Mouse (Mus musculus) heart, embryonic 10.5 days (tissue): ENCODE measurements around the gene Pamr1. TPM values are rescaled to one million over a fixed set of nuclear protein-coding genes. Genes with fewer than 3 reads are reported as not detected.
A peak's percentile ranks its signal among the peaks of the same experiment; 100 is the strongest.

Source experiments
- DNase-seq: peaks from one replicate; pipeline ENCODE4 v3.0.0-alpha.2; 2017; ENCODE audit warnings: low spot score
- H3K27ac ChIP-seq: fragments of 300-500 bp; sonication (generic); 2 replicates; pipeline ENCODE4 v1.5.1; 2016; ENCODE audit warnings: mild to moderate bottlenecking
- H3K27me3 ChIP-seq: fragments of 300-500 bp; sonication (generic); 2 replicates; pipeline ENCODE4 v1.6.1; 2016; ENCODE audit warnings: mild to moderate bottlenecking; ENCODE audit not compliant: poor library complexity, insufficient read depth, severe bottlenecking
- H3K36me3 ChIP-seq: fragments of 300-500 bp; sonication (generic); 2 replicates; pipeline ENCODE4 v1.6.1; 2016; ENCODE audit warnings: mild to moderate bottlenecking, moderate library complexity
- H3K4me1 ChIP-seq: fragments of 300-500 bp; sonication (generic); 2 replicates; pipeline ENCODE4 v1.6.1; 2016; ENCODE audit warnings: mild to moderate bottlenecking
- H3K4me3 ChIP-seq: fragments of 300-500 bp; sonication (generic); 2 replicates; pipeline ENCODE4 v1.5.1; 2016; ENCODE audit warnings: mild to moderate bottlenecking, moderate library complexity
- H3K9me3 ChIP-seq: fragments of 300-500 bp; sonication (generic); 2 replicates; pipeline ENCODE4 v1.6.1; 2016; ENCODE audit warnings: mild to moderate bottlenecking, moderate library complexity
- WGBS: fragments of 180-500 bp; shearing (Covaris S2); methylation state at CpG from one replicate; pipeline ENCODE4 v1.1.7; 2016; 5-methylcytosine and 5-hydroxymethylcytosine counted together
- polyA plus RNA-seq: library from polyadenylated mRNA; unstranded; fragments of >200 nt; fragmentation: Nextera tagmentation; extraction: Ambion mirVana; gene quantifications from 2 replicates; pipeline ENCODE4 v1.2.1, GENCODE M21; 2016

Gene Pamr1
- polyA plus RNA-seq, 1 experiment from 2014 or later, result 1.9 TPM

DNA sequence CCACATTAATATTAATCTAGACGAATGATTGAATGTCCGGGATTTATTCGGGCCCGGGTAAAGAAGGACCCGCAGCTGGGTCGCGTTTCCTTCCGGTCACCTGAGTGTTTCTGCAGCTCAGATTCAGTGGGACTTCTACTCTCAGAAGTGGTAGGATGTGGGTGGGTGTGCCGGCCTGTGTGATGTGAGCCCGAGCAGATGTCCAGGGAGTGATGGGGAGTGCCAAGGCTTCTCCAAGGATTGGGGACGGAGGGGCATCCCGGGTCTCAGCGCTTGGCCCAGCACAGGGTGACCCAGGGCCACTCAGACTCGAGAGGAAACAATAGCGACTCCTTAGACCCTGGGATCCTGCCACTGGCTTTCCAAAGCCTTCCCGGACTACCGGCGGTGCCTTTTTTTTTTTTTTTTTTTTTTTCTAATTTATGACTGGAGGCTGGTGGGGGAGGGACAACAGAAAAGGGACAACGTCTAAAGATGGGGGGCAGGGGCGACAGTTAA, 108.4 kb downstream of the Pamr1 start, which contains the start of gene Slc1a2:
TSS of gene Slc1a2 (plus strand) at position 497 of the 498 bp plus-strand sequence.
- under 1% methylated on average over 20 of the region's 20 CpGs for WGBS
- H3K4me3 ChIP-seq, result peak within 1 kb of the TSS; percentile 85
- peaks cover 24% of the 10 kb centered on the region for H3K4me1 ChIP-seq
- no peak for DNase-seq
- no peaks in the 10 kb centered on the region for H3K9me3 ChIP-seq
- no peaks in the 10 kb centered on the region for H3K36me3 ChIP-seq
- H3K27ac ChIP-seq, result peak within 1 kb of the TSS; percentile 82
- peaks cover 45% of the 10 kb centered on the region for H3K27me3 ChIP-seq

GRCm38 (mm10) chr2:102658661-102659520, 109.1 kb downstream of the Pamr1 start:
- Histone ChIP-seq H3K27ac (peak overlapping the region; percentile 82), H3K4me3 (peak overlapping the region; percentile 85), H3K4me1 (peaks cover 27% of the 10 kb centered on the region), H3K36me3 (no peaks in the 10 kb centered on the region), H3K9me3 (no peaks in the 10 kb centered on the region), H3K27me3 (peaks cover 45% of the 10 kb centered on the region)
- WGBS, result under 1% methylated on average over 80 of the region's 80 CpGs
- peak; percentile 78 for DNase-seq

- H3K27ac ChIP-seq, result no peak overlapping the region
- H3K4me1 ChIP-seq, result peaks cover 27% of the 10 kb centered on the region
- WGBS, result under 1% methylated on average over 10 of the region's 10 CpGs
- H3K27me3 ChIP-seq, result peaks cover 45% of the 10 kb centered on the region
- H3K9me3 ChIP-seq, result no peaks in the 10 kb centered on the region
- H3K4me3 ChIP-seq, result peak overlapping the region; percentile 85
- no peak for DNase-seq
- H3K36me3 ChIP-seq, result no peaks in the 10 kb centered on the region
These were observed 109.7 kb downstream of the Pamr1 start for GRCm38 (mm10) chr2:102659521-102659830.

GRCm38 (mm10) chr2:102661052-102661451, 111.2 kb downstream of the Pamr1 start:
- Histone ChIP-seq H3K4me3 (no peak overlapping the region), H3K36me3 (no peaks in the 10 kb centered on the region), H3K9me3 (no peaks in the 10 kb centered on the region), H3K27ac (no peak overlapping the region), H3K27me3 (peaks cover 43% of the 10 kb centered on the region), H3K4me1 (peaks cover 27% of the 10 kb centered on the region)
- DNase-seq, result no peak
- WGBS, result 40% methylated on average over 2 of the region's 2 CpGs

DNA sequence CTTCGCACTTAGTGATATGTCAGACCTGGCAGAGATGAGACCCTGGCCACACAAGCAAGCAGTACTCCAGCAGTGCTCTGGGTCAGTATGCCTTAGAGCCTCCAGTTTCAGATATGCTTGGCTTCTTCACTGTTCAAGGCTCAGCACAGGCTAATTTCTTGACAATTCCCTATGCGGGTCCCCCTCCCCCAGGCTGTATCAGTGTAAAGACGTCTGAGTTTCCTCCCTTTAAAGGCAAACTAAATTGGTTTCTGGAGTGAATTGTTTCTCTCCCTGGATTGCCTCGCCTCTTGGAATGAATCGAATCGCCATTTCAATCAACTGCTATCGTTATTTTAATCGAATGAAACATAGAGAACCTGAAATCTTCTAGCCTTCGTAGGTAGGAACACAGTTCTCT, 113.1 kb downstream of the Pamr1 start:
- no peak overlapping the region for H3K27ac ChIP-seq
- H3K4me1 ChIP-seq, result peaks cover 24% of the 10 kb centered on the region
- H3K9me3 ChIP-seq, result no peaks in the 10 kb centered on the region
- no peaks in the 10 kb centered on the region for H3K36me3 ChIP-seq
- no peak overlapping the region for H3K4me3 ChIP-seq
- no peak for DNase-seq
- WGBS, result 61% methylated on average over 9 of the region's 9 CpGs
- H3K27me3 ChIP-seq, result peaks cover 31% of the 10 kb centered on the region

DNA sequence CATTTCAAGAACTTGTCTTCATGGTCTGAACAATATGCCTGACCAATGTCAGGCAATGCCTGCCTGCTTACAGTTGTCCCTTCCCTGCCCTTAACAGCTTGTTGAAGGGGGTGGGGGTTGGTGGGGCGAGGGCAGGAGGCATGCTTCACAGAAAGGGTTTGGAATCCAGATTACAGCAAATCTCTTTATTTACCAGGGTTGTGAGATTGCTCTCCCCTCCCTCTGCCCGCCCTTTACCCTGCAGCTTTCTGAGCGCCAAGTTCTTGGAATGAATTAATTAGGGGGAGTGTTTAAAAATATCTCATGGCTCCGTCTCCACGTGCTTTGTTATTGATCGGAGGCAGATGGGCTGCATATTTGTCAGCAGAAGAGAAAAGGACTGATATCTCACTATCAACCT, 113.5 kb downstream of the Pamr1 start:
- no peak overlapping the region for H3K4me3 ChIP-seq
- DNase-seq, result no peak
- WGBS, result 21% methylated on average over 6 of the region's 6 CpGs
- H3K36me3 ChIP-seq, result no peaks in the 10 kb centered on the region
- peaks cover 19% of the 10 kb centered on the region for H3K4me1 ChIP-seq
- no peak overlapping the region for H3K27ac ChIP-seq
- peaks cover 26% of the 10 kb centered on the region for H3K27me3 ChIP-seq
- H3K9me3 ChIP-seq, result no peaks in the 10 kb centered on the region

- H3K36me3 ChIP-seq, result no peaks in the 10 kb centered on the region
- H3K4me3 ChIP-seq, result no peak overlapping the region
- H3K4me1 ChIP-seq, result peaks cover 17% of the 10 kb centered on the region
- no peaks in the 10 kb centered on the region for H3K9me3 ChIP-seq
- no peak overlapping the region for H3K27ac ChIP-seq
- H3K27me3 ChIP-seq, result peaks cover 23% of the 10 kb centered on the region
- 66% methylated on average over 3 of the region's 3 CpGs for WGBS
- DNase-seq, result no peak
These were observed 114.1 kb downstream of the Pamr1 start for GRCm38 (mm10) chr2:102663865-102664264.

GRCm38 (mm10) chr2:102667981-102668380, 118.2 kb downstream of the Pamr1 start:
- peak; percentile 19 for DNase-seq
- H3K9me3 ChIP-seq, result no peaks in the 10 kb centered on the region
- no peaks in the 10 kb centered on the region for H3K27me3 ChIP-seq
- no peak overlapping the region for H3K4me3 ChIP-seq
- 62% methylated on average over 6 of the region's 6 CpGs for WGBS
- peaks cover 5% of the 10 kb centered on the region for H3K4me1 ChIP-seq
- no peak overlapping the region for H3K27ac ChIP-seq
- no peaks in the 10 kb centered on the region for H3K36me3 ChIP-seq

DNA sequence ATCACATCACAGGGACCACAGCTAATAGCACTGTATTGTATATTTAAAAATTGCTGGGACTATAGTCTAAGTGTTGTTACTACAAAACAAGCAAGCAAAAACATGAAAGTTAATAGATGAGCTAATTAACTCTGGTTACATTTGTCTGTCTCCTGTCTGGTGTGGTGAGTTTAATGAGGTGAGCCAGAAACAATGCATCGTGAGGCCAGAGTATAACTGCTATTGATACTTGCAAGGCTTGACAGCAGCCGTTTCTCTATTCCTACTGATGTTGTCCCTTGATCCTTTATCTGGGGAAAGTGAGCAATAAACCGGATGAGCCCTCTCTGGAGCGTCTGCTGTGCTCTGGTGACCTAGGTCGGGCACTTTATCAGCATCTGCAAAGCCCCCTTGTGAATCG, 119.8 kb downstream of the Pamr1 start:
- Histone ChIP-seq H3K4me3 (no peak overlapping the region), H3K9me3 (no peaks in the 10 kb centered on the region), H3K27ac (no peak overlapping the region), H3K36me3 (no peaks in the 10 kb centered on the region), H3K27me3 (no peaks in the 10 kb centered on the region), H3K4me1 (no peaks in the 10 kb centered on the region)
- WGBS, result 30% methylated on average over 6 of the region's 6 CpGs
- DNase-seq, result no peak

- Histone ChIP-seq H3K27me3 (no peaks in the 10 kb centered on the region), H3K4me3 (no peak overlapping the region), H3K27ac (no peak overlapping the region), H3K4me1 (no peaks in the 10 kb centered on the region), H3K9me3 (no peaks in the 10 kb centered on the region), H3K36me3 (no peaks in the 10 kb centered on the region)
- WGBS, result 71% methylated on average over 2 of the region's 2 CpGs
- no peak for DNase-seq
These were observed 124.8 kb downstream of the Pamr1 start for GRCm38 (mm10) chr2:102674582-102674981.

GRCm38 (mm10) chr2:102675275-102675674, 125.5 kb downstream of the Pamr1 start:
- 64% methylated on average over 6 of the region's 6 CpGs for WGBS
- Histone ChIP-seq H3K36me3 (no peaks in the 10 kb centered on the region), H3K4me1 (no peaks in the 10 kb centered on the region), H3K27ac (no peak overlapping the region), H3K9me3 (no peaks in the 10 kb centered on the region), H3K4me3 (no peak overlapping the region), H3K27me3 (no peaks in the 10 kb centered on the region)
- peak; percentile 75 for DNase-seq

GRCm38 (mm10) chr2:102676716-102677312, 127.0 kb downstream of the Pamr1 start:
- DNase-seq, result no peak
- Histone ChIP-seq H3K9me3 (no peaks in the 10 kb centered on the region), H3K27me3 (no peaks in the 10 kb centered on the region), H3K4me3 (no peak overlapping the region), H3K4me1 (no peaks in the 10 kb centered on the region), H3K27ac (no peak overlapping the region), H3K36me3 (no peaks in the 10 kb centered on the region)
- WGBS, result 87% methylated on average over 9 of the region's 9 CpGs

DNA sequence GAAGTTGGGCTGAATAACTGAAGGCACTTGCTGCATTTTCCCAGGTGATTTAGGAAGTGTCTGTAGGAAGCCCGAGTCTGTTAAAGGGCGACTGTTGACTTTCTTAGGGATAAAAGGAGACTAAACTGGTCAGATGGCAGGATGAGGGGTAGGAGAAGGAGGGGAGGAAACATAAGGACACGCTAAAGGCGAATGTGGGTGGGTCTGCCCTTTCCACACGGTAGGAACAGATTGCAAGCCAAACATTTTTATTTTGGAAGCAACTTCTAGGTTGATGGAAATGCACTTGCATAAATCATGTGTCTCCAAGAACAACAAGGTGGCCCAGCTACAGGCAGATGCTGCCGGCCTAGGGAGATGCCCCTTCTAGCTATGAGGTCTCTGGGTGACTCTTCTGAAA, 127.6 kb downstream of the Pamr1 start:
- H3K36me3 ChIP-seq, result no peaks in the 10 kb centered on the region
- no peaks in the 10 kb centered on the region for H3K27me3 ChIP-seq
- 80% methylated on average over 6 of the region's 6 CpGs for WGBS
- H3K4me1 ChIP-seq, result 0 out of 2 replicates have a peak, but pooled peaks cover 3% of the 10 kb centered on the region
- H3K4me3 ChIP-seq, result no peak overlapping the region
- H3K27ac ChIP-seq, result no peak overlapping the region
- no peaks in the 10 kb centered on the region for H3K9me3 ChIP-seq
- DNase-seq, result no peak
